Mouse (Mus musculus): ENCODE measurements around the gene Ncor2.

GRCm38 (mm10) chr5:125036483-125036882, 142.5 kb downstream of the Ncor2 start:
- no peak for TF ChIP-seq ZC3H11A (IDR thresholded peaks at IDR 0.05; ENCODE audit: borderline replicate concordance, low read depth, low read length)
- TF ChIP-seq MAFK (IDR thresholded peaks at IDR 0.05; ENCODE audit: insufficient read depth, low read depth, low read length): no peak
- TF ChIP-seq HCFC1 (IDR thresholded peaks at IDR 0.05; ENCODE audit: borderline replicate concordance, insufficient read depth, low read length): no peak
- no peak for TF ChIP-seq ZNF384 (IDR thresholded peaks at IDR 0.05; ENCODE audit: low read depth, low read length)
